9 mouse cellular contexts compared by ENCODE assay signal in the genomic region with DNA sequence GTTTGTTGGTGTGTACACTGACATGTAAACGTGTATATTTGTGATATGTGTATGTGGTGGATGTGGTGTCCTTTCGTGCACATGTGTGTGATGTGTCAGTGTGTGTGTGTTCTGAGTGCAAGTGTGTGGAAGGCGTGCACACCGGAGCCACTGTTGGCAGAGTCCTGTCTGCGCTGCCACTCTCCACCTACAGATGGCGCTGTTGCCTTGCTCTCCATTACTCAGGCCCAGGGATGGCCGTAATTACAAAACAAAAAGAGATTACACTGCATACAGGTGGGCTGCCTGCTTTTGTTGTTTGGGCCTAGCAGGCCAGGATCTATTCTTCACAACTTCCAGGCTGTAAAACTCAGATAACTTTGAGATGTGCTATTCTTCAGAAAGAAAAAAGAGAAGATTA.
DNase-seq lines count a peak whose midpoint lies in the region; TF ChIP-seq lines count a peak whose summit lies in the region.
"Had no signal": no experiment of that assay in that cellular context is flagged by ENCODE, and none has a peak within 500 bp of the region (broad histone marks: within the 10 kb centered on the region; RNA-seq: fewer than 3 reads in every experiment).

No protein-coding gene starts in this region.

- no peak for TF ChIP-seq POLR2A in lung, adult 2 months (IDR thresholded peaks at IDR 0.05; ENCODE audit: borderline replicate concordance, extremely low read depth, low read depth, low read length)
- TF ChIP-seq POLR2A in olfactory bulb, adult 2 months (IDR thresholded peaks at IDR 0.05; ENCODE audit: insufficient read depth, low read depth, low read length): no peak

- no peak overlapping the region for H3K27ac ChIP-seq in olfactory bulb, adult 2 months (ENCODE audit: insufficient read depth, low read depth, low read length)

- H3K4me3 ChIP-seq in lung, adult 2 months (replicated peaks; ENCODE audit: extremely low read depth, low read depth, low read length): no peak overlapping the region
- H3K4me3 ChIP-seq in olfactory bulb, adult 2 months (ENCODE audit: insufficient read depth, low read depth, low read length): no peak overlapping the region
- H3K4me3 ChIP-seq: embryonic facial prominence, embryonic 13.5 days had no signal

- no peaks in the 10 kb centered on the region for H3K4me1 ChIP-seq in lung, adult 2 months (ENCODE audit: control insufficient read depth, insufficient read depth, low read length)
- peaks cover 17% of the 10 kb centered on the region for H3K4me1 ChIP-seq in olfactory bulb, adult 2 months (ENCODE audit: control insufficient read depth, insufficient read depth, low read length)

- peak; percentile 20 to 63 for DNase-seq in urinary bladder, adult 18-20 months (ENCODE audit: low spot score in 2 of 2)
- no peak for DNase-seq in urinary bladder, postnatal 4 days (ENCODE audit: low spot score in 2 of 2)
- DNase-seq in cerebellum, postnatal 36 days: peak; percentile 43 to 54
- DNase-seq in gastrocnemius, postnatal 14 days: peak; percentile 26
- peak; percentile 56 to 82 for DNase-seq in kidney, postnatal 36 days
- peak; percentile 55 for DNase-seq in lung, adult 2 months
- no peak for DNase-seq in adipocyte (ENCODE audit: low spot score)

- peak; percentile 89 for TF ChIP-seq CTCF in lung, adult 2 months (IDR thresholded peaks at IDR 0.05; ENCODE audit: insufficient read depth, low read length)
- peak; percentile 91 for TF ChIP-seq CTCF in olfactory bulb, adult 2 months (IDR thresholded peaks at IDR 0.05; ENCODE audit: insufficient read depth, low read depth, low read length)

- intact Hi-C loops in gastrocnemius, postnatal 14 days (cut with DNase I; ENCODE audit: low total_unique reads): loop anchor here (5.0 kb wide), 1 partner anchor 1253 kb away; no protein-coding TSS in a partner anchor

- 16% methylated on average over 7 of the region's 7 CpGs for WGBS in lung, adult 2 months
- WGBS in olfactory bulb, adult 2 months: 19% methylated on average over 7 of the region's 7 CpGs

Comparison
In these comparisons a context has a peak if more than half of its experiments do, and no peak if none do; other contexts are left out.
1. DNase-seq: peak in urinary bladder, adult 18-20 months (2 of 2), cerebellum, postnatal 36 days (2 of 2), gastrocnemius, postnatal 14 days (single experiment), kidney, postnatal 36 days (2 of 2) and lung, adult 2 months (single experiment); none in urinary bladder, postnatal 4 days (0 of 2) and adipocyte (single experiment).